Mouse (Mus musculus) midbrain, embryonic 14.5 days (tissue): ENCODE measurements around the gene Tmem201. TPM values are rescaled to one million over a fixed set of nuclear protein-coding genes. Genes with fewer than 3 reads are reported as not detected.
"Not testable (repeated sequence)": the region's sequence is repeated elsewhere in the genome, so short reads cannot be mapped to it uniquely, and the experiment has no call there.

Experiments used
- ATAC-seq: fragments of 200-750 bp; cut with Nextera tagmentation; 2 replicates; pipeline ENCODE4 v1.8.0; 2017; ENCODE audit warnings: moderate number of reproducible peaks, moderate library complexity; ENCODE audit not compliant: low FRiP score, low TSS enrichment
- DNase-seq: peaks from one replicate; pipeline ENCODE4 v3.0.0-alpha.2; 2015
- H3K27ac ChIP-seq: fragments of 300-500 bp; sonication (generic); replicated peaks from 2 replicates; pipeline ENCODE4 v1.5.1; 2014; ENCODE audit warnings: mild to moderate bottlenecking, low read depth, low read length, moderate library complexity
- H3K27me3 ChIP-seq: fragments of 300-500 bp; sonication (generic); 2 replicates; pipeline ENCODE4 v1.6.1; 2014; ENCODE audit warnings: low read length, control low read depth, mixed read lengths; ENCODE audit not compliant: control insufficient read depth, insufficient read depth
- H3K36me3 ChIP-seq: fragments of 300-500 bp; sonication (generic); 2 replicates; pipeline ENCODE4 v1.6.1; 2014; ENCODE audit warnings: low read length, control low read depth; ENCODE audit not compliant: control insufficient read depth, insufficient read depth
- H3K4me1 ChIP-seq: fragments of 300-500 bp; sonication (generic); 2 replicates; pipeline ENCODE4 v1.6.1; 2014; ENCODE audit warnings: mild to moderate bottlenecking, antibody characterized with exemption, low read length, control low read depth; ENCODE audit not compliant: control insufficient read depth, insufficient read depth
- H3K4me2 ChIP-seq: fragments of 300-500 bp; sonication (generic); 2 replicates; pipeline ENCODE4 v1.6.1; 2014; ENCODE audit warnings: mild to moderate bottlenecking, low read length, moderate library complexity
- H3K4me3 ChIP-seq: fragments of 300-500 bp; sonication (generic); replicated peaks from 2 replicates; pipeline ENCODE4 v1.5.1; 2014; ENCODE audit warnings: low read depth, low read length
- H3K9ac ChIP-seq: fragments of 300-500 bp; sonication (generic); replicated peaks from 2 replicates; pipeline ENCODE4 v1.6.1; 2014; ENCODE audit warnings: mild to moderate bottlenecking, low read length, moderate library complexity
- H3K9me3 ChIP-seq: fragments of 300-500 bp; sonication (generic); 2 replicates; pipeline ENCODE4 v1.6.1; 2016; ENCODE audit warnings: low read length, control low read depth, mixed read lengths; ENCODE audit not compliant: control insufficient read depth
- WGBS: fragments of 180-500 bp; shearing (Covaris S2); extraction: QIAGEN DNeasy Blood & Tissue Kit; methylation state at CpG from one replicate; pipeline ENCODE4 v1.1.7; 2014; 5-methylcytosine and 5-hydroxymethylcytosine counted together
- polyA plus RNA-seq: library from polyadenylated mRNA; unstranded; fragments of >200 nt; fragmentation: Nextera tagmentation; extraction: Ambion mirVana; gene quantifications from 2 replicates; pipeline ENCODE4 v1.2.1, GENCODE M21; 2014

The Tmem201 gene
- polyA plus RNA-seq, 1 experiment from 2014 or later = 30.8 TPM

GRCm38 (mm10) chr4:149775330-149775729 is 37.5 kb upstream of the Tmem201 start:
- Histone ChIP-seq H3K4me2 (no peak overlapping the region), H3K27me3 (no peaks in the 10 kb centered on the region), H3K36me3 (no peaks in the 10 kb centered on the region), H3K4me3 (no peak overlapping the region), H3K4me1 (peaks cover 16% of the 10 kb centered on the region), H3K9ac (no peak overlapping the region), H3K27ac (no peak overlapping the region), H3K9me3 (no peaks in the 10 kb centered on the region)
- DNase-seq (no peak), ATAC-seq (no peak)
- WGBS = 73% methylated on average over 7 of the region's 7 CpGs

- Histone ChIP-seq H3K27me3 (no peaks in the 10 kb centered on the region), H3K9ac (peak within 1 kb of the TSS; percentile 79), H3K9me3 (no peaks in the 10 kb centered on the region), H3K27ac (peak within 1 kb of the TSS; percentile 85), H3K36me3 (no peaks in the 10 kb centered on the region), H3K4me3 (peak within 1 kb of the TSS; percentile 78), H3K4me2 (peak within 1 kb of the TSS; percentile 98), H3K4me1 (peaks cover 16% of the 10 kb centered on the region)
- ATAC-seq (peak; percentile 97), DNase-seq (peak; percentile 98)
- WGBS = under 1% methylated on average over 51 of the region's 51 CpGs
Observed at GRCm38 (mm10) chr4:149774094-149774470, 36.2 kb upstream of the Tmem201 start, which contains the start of gene Slc25a33. Gene Slc25a33, minus strand, starts transcription at chr4:149774277.

DNA sequence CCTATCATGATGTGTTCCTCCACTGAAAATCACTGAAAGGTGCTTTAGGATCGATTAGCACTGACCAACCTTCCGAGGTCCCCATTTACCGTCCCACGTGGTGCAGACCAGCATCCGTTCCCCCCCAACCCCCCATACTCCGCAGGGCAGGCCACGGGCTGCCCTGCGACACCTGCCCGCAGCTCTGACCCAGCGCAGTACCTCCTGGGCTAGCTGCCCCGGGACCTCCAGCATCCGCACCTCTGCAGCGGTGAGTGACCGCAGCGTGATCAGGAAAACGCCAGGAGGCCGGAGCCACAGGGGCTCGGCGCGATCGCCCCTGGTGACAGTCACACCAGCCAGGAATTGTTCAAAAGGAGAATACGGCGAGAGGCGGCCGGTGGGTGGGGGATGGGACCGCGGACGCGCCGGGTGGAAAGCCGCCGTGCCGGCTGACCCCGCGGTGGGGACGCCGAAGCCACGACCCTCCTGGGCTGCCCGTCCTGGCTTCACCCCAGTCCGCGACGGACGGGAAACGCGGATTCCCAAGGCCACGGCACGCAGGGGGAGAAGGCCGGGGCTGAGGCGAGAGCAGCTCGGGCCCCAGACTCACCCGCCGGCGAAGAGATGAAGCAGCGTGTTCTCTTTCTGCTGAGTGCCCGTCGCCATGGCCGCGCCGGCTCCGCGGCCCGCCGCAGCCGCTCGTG is 35.7 kb upstream of the Tmem201 start:
- ATAC-seq = peak; percentile 71
- under 1% methylated on average over 65 of the region's 65 CpGs for WGBS
- peak overlapping the region; percentile 79 for H3K9ac ChIP-seq
- peaks cover 16% of the 10 kb centered on the region for H3K4me1 ChIP-seq
- H3K4me2 ChIP-seq = peak overlapping the region; percentile 98
- no peaks in the 10 kb centered on the region for H3K36me3 ChIP-seq
- H3K27me3 ChIP-seq = no peaks in the 10 kb centered on the region
- H3K4me3 ChIP-seq = peak overlapping the region; percentile 78
- peak overlapping the region; percentile 85 for H3K27ac ChIP-seq
- H3K9me3 ChIP-seq = no peaks in the 10 kb centered on the region
- DNase-seq = peak; percentile 64

DNA sequence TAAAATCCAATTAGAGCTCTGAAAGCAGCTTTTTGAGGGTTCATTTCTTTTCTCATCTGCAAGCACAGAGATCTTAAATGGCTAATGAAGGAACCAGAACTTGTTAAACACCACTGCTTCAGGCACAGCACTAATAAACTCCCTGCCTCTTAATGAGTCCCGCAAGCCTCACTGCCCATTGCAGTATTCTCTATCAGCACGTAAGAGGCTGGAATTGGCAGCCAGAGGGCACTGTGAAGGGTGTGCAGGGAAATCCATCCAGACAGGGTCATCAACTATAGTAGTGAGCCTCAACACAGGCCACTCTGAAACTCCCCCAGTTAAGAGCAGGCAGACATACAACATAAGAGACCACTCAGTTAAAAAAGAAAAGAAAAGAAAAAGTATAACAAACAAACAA is 34.5 kb upstream of the Tmem201 start:
- WGBS = 6% methylated on average over 2 of the region's 2 CpGs
- Histone ChIP-seq H3K4me1 (peaks cover 16% of the 10 kb centered on the region), H3K4me2 (peak overlapping the region; percentile 98; the same call in 1 of the 2 replicates), H3K4me3 (no peak overlapping the region), H3K27ac (no peak overlapping the region), H3K9ac (no peak overlapping the region), H3K9me3 (no peaks in the 10 kb centered on the region), H3K36me3 (no peaks in the 10 kb centered on the region), H3K27me3 (no peaks in the 10 kb centered on the region)
- ATAC-seq = no peak
- DNase-seq = peak; percentile 65

- Histone ChIP-seq H3K9me3 (no peaks in the 10 kb centered on the region), H3K4me2 (no peak overlapping the region), H3K4me1 (no peaks in the 10 kb centered on the region), H3K27me3 (no peaks in the 10 kb centered on the region), H3K27ac (no peak overlapping the region), H3K4me3 (no peak overlapping the region), H3K9ac (no peak overlapping the region), H3K36me3 (peaks cover 7% of the 10 kb centered on the region; the same call in 1 of the 2 replicates)
- ATAC-seq (no peak), DNase-seq (no peak)
- 91% methylated on average over 5 of the region's 5 CpGs for WGBS
Observed at GRCm38 (mm10) chr4:149765201-149765600, 27.4 kb upstream of the Tmem201 start.

DNA sequence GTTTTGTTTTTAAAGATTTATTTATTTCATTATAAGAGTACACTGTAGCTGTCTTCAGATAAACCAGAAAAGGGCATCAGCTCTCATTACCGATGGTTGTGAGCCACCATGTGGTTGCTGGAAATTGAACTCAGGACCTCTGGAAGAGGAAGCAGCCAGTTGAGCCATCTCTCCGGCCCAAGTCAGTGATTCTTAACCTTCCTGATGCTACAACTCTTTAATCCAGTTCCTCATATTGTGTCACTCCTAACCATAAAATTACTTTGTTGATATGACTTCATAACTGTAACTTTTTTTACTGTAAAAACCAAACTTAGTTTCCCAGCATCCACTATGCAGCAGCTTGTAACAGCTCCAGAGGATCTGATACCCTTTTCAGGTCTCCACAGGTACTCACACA is 25.5 kb upstream of the Tmem201 start:
- Histone ChIP-seq H3K9ac (no peak overlapping the region), H3K36me3 (peaks cover 17% of the 10 kb centered on the region; the same call in 1 of the 2 replicates), H3K9me3 (no peaks in the 10 kb centered on the region), H3K27ac (no peak overlapping the region), H3K4me2 (no peak overlapping the region), H3K4me3 (no peak overlapping the region), H3K4me1 (no peaks in the 10 kb centered on the region), H3K27me3 (no peaks in the 10 kb centered on the region)
- ATAC-seq (no peak), DNase-seq (no peak)
- 98% methylated on average over 2 of the region's 2 CpGs for WGBS

DNA sequence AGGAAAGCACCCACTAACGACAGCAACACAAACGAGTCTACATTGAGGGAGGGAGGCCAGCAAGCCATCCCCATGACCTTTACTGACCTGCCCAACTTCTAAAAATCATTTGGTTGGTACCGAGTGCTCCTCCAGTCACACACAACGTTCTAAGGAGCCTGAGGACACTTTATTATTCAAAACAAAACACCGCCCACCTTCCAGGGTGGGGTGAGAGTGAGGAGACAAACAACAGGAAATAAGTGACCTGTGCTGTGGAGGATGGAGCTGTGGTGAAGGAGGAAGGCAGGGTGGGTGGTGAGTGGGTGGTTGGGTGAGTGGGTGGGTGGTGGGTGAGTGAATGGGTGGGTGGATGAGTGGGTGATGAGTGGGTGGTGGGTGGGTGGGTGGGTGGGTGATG is 21.7 kb upstream of the Tmem201 start:
- Histone ChIP-seq H3K4me2 (no peak overlapping the region), H3K36me3 (peaks cover 17% of the 10 kb centered on the region; the same call in 1 of the 2 replicates), H3K4me1 (no peaks in the 10 kb centered on the region), H3K9ac (no peak overlapping the region), H3K27ac (no peak overlapping the region), H3K9me3 (no peaks in the 10 kb centered on the region), H3K4me3 (no peak overlapping the region), H3K27me3 (no peaks in the 10 kb centered on the region)
- WGBS = 79% methylated on average over 5 of the region's 5 CpGs
- no peak for ATAC-seq
- DNase-seq = no peak

DNA sequence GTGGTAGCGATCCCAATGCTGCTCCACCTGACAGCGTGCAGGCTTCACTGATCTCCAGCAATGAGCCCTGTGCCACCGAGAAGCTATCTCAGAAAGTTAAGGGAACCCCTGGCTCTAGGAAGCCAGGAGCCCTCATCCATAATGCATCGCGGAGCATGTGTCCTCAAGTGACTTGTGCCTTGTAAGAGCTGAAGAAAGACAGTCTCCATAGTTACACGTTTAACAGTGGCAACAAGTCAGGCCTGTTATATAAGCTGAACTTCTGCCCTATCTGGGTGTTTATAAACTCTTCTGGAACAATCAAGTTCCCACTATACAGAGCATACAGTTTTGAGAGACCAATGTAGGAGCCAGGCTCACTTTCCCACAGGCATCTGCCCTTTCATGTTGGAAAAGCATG is 20.6 kb upstream of the Tmem201 start:
- Histone ChIP-seq H3K4me3 (no peak overlapping the region), H3K36me3 (peaks cover 20% of the 10 kb centered on the region; the same call in 1 of the 2 replicates), H3K9ac (no peak overlapping the region), H3K27ac (no peak overlapping the region), H3K4me1 (no peaks in the 10 kb centered on the region), H3K9me3 (no peaks in the 10 kb centered on the region), H3K4me2 (no peak overlapping the region), H3K27me3 (no peaks in the 10 kb centered on the region)
- WGBS = 70% methylated on average over 6 of the region's 6 CpGs
- no peak for ATAC-seq
- DNase-seq = no peak

DNA sequence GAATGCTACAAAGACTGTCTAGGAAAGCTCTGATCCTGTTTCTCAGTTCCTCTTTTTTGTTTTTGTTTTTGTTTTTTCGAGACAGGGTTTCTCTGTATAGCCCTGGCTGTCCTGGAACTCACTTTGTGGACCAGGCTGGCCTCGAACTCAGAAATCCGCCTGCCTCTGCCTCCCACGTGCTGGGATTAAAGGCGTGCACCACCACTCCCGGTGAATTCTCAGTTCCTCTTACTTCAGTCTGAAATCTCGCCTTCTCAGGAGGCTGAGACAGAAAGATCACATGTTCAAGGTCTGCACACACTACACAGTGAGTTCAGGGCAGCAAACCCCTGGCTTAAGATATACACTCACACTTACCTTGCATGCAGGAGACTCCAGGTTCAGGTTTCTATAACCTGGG is 18.7 kb upstream of the Tmem201 start:
- not testable (repeated sequence) for H3K27ac ChIP-seq, H3K9ac ChIP-seq, H3K4me3 ChIP-seq, ATAC-seq, H3K4me2 ChIP-seq, H3K27me3 ChIP-seq, DNase-seq, H3K9me3 ChIP-seq
- WGBS = 92% methylated on average over 7 of the region's 7 CpGs
- 0 out of 2 replicates have a peak, but pooled peaks cover 14% of the 10 kb centered on the region for H3K4me1 ChIP-seq
- H3K36me3 ChIP-seq = peaks cover 20% of the 10 kb centered on the region; the same call in 1 of the 2 replicates
